Mouse (Mus musculus) olfactory bulb, adult 2 months (tissue): ENCODE data around the gene C2cd4a.

Source experiments
- CTCF ChIP-seq: fragments of 200-500 bp; IDR thresholded peaks from 2 replicates; pipeline ENCODE4 v1.5.1; 2012; ENCODE audit warnings: low read depth, mild to moderate bottlenecking, low read length, moderate library complexity; ENCODE audit not compliant: insufficient read depth
- POLR2A ChIP-seq: fragments of 200-500 bp; IDR thresholded peaks from 2 replicates; pipeline ENCODE4 v1.6.1; 2012; ENCODE audit warnings: mild to moderate bottlenecking, low read depth, low read length, moderate library complexity; ENCODE audit not compliant: insufficient read depth

DNA sequence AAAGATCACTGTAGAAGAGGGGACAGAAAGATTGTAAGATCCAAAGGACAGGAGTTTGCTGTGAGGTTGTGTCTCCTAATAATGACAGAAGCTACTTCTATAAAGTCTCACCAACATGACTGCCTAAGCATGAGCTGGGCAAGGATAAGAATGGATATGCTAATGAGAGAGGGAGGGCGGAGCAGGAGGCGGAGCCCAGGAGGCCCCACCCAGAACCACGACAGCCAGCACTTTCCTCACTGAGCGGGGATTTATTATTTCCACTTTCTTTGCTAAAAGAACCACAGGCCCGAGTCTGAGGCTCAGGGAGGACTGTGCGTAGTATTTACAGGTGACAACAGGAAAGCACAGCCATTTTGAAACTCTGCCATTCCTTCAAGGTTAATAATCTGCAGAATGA, 44.5 kb downstream of the C2cd4a start:
- TF ChIP-seq CTCF (no peak), POLR2A (no peak)
